In the genomic region with DNA sequence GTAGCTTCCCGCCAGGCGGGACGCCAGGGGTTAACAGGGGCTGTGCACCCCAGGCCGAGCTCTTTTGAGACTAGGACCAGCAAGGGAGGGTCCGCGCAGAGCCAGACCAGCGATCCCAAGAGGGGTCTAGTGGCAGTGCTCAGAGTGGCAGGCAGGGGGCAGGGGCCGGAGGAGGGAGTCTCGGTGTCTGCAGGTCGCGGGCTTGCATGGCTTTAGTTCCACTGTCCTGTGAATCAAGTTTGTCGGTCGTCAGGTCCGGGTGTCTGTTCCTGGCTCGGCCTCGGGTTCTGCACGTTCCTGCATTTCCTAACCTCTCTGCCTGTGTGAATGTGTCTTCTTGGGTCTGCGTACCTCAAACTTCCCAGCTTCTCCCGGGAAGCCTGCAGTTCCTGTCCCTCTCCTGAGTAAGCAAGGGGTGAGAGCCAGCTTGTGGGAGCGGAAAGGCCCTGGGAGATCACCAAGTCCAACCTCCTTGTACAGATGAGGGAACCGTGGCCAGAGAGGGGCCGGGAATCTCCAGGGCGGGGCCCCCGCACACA, we compare ENCODE assay signal across 8 mouse cellular contexts. TPM values are rescaled to one million over a fixed set of nuclear protein-coding genes. Genes with fewer than 3 reads are reported as not detected.
DNase-seq lines count a peak whose midpoint lies in the region; ATAC-seq lines count a peak whose summit lies in the region.

No protein-coding gene starts in this region.

- H3K4me1 ChIP-seq in heart, embryonic 10.5 days = peaks cover 33% of the 10 kb centered on the region

- no peaks in the 10 kb centered on the region for H3K36me3 ChIP-seq in heart, embryonic 10.5 days

- intact Hi-C loops in heart, postnatal 25 days (cut with DNase I) = loop anchor here (1.0 kb wide), 1 partner anchor 91 kb away; no protein-coding TSS in a partner anchor

- 2% methylated on average over 24 of the region's 24 CpGs for WGBS in heart, embryonic 10.5 days

- peak; percentile 55 for ATAC-seq in common myeloid progenitor, adult 5-6 weeks (replicated peaks; ENCODE audit: low read depth, poor library complexity, severe bottlenecking)

- H3K27ac ChIP-seq in heart, embryonic 10.5 days = peak overlapping the region; percentile 86

- no peaks in the 10 kb centered on the region for H3K9me3 ChIP-seq in heart, embryonic 10.5 days

- H3K4me3 ChIP-seq in heart, embryonic 10.5 days = peak overlapping the region; percentile 84

- peaks cover 67% of the 10 kb centered on the region for H3K27me3 ChIP-seq in heart, embryonic 10.5 days (ENCODE audit: insufficient read depth, poor library complexity, severe bottlenecking)

- peak; percentile 63 for DNase-seq in heart, adult 9 months (ENCODE audit: low spot score in 2 of 2)
- DNase-seq in heart, postnatal 25 days (ENCODE audit: low spot score) = no peak
- DNase-seq in heart, embryonic 10.5 days (ENCODE audit: low spot score) = peak; percentile 90
- peak; percentile 77 for DNase-seq in kidney, adult 9 months
- DNase-seq in lung, postnatal 10 days = peak; percentile 84
- DNase-seq in spleen, postnatal 10 days (ENCODE audit: low spot score in 2 of 2) = peak; percentile 21 to 62
- DNase-seq in urinary bladder, adult 2 months (ENCODE audit: low spot score) = no peak

RNA-seq across cellular contexts. Expression of a gene that starts 2.3 kb away (rescaled TPM):
- 1 to 10 TPM; 1.3 to 1.7 TPM for total RNA-seq in heart, postnatal 25 days (2021)
- 0.23 TPM in 1 of 2 replicates, not detected in the other for total RNA-seq in common myeloid progenitor, adult 5-6 weeks (2017)
- polyA plus RNA-seq in heart, embryonic 10.5 days (2016; fragmentation: Nextera tagmentation; extraction: Ambion mirVana) = 2.3 and 4.3 TPM in 2 replicates
- polyA plus RNA-seq in urinary bladder, adult 2 months (2012; rRNA removed) = 12.3 and 13.3 TPM in 2 replicates

RNA-seq across cellular contexts. Expression of a gene that starts 44.1 kb away (rescaled TPM):
- total RNA-seq in heart, postnatal 25 days (2021) = not detected
- not detected in 2 replicates for total RNA-seq in common myeloid progenitor, adult 5-6 weeks (2017)
- 0.12 and 3.4 TPM in 2 replicates for polyA plus RNA-seq in heart, embryonic 10.5 days (2016; fragmentation: Nextera tagmentation; extraction: Ambion mirVana)
- polyA plus RNA-seq in urinary bladder, adult 2 months (2012; rRNA removed) = not detected in 2 replicates

Comparison
In these comparisons a context has a peak if more than half of its experiments do, and no peak if none do; other contexts are left out.
1. DNase-seq: peak in heart, adult 9 months (2 of 2), heart, embryonic 10.5 days (single experiment), kidney, adult 9 months (single experiment), lung, postnatal 10 days (single experiment) and spleen, postnatal 10 days (2 of 2); none in heart, postnatal 25 days (single experiment) and urinary bladder, adult 2 months (single experiment).